Mouse (Mus musculus) heart, adult 9 months (tissue): ENCODE measurements at regions not wholly inside any gene's neighbourhood (a gene's known extent, or its start where the extent isn't known, plus 50 kb on each side); places are given as distances from the start of the nearest gene placed in this dataset.

Source experiments
- DNase-seq, 2 experiments: peaks; one replicate each; pipeline ENCODE4 v3.0.0; 2022; ENCODE audit warnings: low spot score in 2 of 2

- no peak for DNase-seq
Measured at GRCm38 (mm10) chr15:57187840-57188457, 289.5 kb downstream of the Slc22a22 start.

- no peak for DNase-seq
Measured at GRCm38 (mm10) chr15:57179138-57179537, 298.3 kb downstream of the Slc22a22 start.

DNA sequence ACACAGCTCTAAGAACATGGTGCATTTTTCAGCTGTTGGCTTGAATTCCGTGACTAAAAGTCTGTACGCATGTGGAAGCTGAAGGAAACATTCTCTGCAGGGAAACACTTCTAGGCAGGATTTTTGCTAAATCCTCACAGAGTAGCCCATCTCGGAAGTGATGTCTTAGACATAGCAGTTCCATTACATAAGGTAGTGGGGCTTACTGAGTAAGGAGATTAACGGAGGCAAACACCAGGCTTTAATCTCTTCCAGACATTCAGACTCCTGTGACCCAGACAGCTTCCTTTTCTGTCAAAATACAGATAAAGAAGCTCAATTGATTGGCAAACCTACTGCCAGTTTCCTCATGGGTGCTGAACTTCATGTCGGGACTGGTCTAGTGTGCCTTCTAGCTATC is 304.7 kb downstream of the Slc22a22 start:
- peak in 1 of 2 experiments; percentile 1 for DNase-seq

DNA sequence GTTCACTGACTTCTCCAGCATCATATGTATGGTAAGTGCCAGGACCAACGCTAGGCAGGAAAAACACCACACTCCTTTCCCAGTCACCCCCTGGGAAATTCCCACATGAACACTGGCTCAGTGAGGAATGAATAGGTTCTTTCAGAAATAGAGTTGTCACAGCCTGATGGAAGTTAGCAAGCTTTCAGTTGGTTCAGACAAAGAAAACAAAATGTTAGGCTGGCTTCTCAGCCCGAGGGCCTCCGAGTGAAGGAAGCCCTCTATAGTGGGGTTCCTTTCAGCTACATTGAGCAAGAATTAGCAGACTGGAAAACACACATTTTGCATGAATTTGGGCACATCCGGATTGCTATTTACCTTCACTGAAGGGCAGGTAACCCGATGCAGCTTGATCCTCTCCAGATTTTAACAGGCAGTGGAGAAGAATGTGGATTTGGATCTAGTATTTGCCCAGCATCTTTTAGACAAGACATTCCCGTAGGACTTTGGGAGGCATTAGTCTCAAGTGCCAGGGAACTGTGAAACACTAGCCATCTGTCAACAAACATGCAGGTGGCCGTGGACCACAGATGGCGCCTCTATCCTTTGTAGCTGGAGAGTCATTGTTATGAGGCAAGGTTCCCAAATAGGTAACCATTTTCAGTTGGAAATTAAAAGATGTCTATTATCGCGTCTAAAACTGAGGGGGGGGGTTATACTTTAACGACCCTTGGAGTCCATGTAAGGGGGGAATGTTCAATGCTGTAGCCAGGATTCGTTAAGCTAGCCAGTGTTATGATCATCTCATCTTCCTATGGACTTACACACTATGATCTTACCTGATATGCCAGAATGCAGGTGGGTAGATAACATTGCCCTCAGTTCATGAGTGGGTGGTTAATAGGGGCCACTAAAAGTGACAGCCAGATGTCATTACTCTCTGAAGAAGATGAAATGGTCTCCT is 314.8 kb downstream of the Slc22a22 start:
- DNase-seq, result no peak

DNA sequence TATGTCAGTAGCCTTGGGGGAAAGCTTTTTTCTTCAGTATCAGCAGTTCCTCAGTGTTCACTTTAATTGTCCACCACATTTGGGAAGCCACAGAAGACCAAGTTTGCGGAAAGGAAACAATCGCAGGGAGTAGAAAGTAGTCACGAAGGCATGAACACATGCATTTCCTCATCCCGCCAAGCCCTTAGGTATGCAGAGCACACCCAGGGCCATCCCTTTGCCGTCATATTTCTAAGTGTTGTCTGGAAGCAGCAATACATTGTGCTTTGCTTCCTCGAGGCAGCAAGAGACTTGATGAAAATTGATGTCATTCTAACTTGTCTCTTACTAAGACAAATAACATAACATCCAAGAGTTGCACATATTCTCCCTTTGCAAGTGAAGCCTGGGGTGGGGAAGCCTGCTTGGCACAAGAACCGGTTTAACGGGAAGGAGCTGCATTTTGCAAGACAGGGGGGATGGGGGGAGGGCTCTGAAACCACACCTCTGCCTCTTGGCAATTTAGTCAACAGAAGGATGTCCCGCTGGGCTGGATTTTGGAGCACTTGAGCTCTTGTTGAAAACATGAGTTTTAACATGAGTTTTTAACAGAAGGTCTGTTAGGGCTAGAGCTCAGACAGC is 337.2 kb downstream of the Slc22a22 start:
- peak; percentile 1 to 17 for DNase-seq

- DNase-seq, result no peak
Measured at GRCm38 (mm10) chr15:57104711-57105110, 372.7 kb downstream of the Slc22a22 start.

DNA sequence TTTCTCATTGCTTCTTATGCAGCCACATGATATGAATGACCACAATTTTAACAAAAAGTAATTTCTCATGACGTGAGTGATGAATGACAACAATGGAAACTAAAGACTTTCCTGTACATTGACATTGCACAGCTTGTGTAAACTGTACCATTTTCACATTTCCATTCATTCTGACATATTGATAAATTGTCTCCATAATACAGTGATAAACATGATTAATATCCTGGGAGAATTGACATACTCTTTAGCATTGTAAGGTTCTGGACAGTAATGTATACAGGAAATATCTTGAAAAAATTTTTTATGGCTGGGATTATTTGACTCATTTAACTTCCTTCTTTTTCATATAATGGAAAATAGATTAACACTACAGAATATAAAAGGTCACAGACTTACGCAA is 380.1 kb downstream of the Slc22a22 start:
- DNase-seq, result no peak

DNA sequence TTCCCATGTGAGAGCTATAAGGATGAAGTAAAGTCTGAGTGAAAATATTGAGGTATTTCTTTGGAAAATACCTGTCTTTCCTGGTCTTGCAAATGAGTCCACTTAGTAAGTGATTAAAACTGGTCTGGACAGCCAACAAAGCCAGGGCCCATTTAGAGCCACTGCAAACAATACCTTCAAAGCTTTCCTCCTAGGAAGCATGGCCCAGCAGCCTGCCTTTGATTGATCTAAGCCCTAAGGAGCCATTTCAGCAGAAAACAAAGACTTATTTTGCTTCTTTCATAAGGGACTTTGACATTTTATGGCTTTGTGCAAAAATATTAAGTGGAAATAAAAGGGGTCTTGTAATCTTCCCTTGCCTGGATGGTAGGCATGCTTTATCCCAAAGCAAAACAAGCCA is 397.6 kb downstream of the Slc22a22 start:
- DNase-seq, result no peak

DNA sequence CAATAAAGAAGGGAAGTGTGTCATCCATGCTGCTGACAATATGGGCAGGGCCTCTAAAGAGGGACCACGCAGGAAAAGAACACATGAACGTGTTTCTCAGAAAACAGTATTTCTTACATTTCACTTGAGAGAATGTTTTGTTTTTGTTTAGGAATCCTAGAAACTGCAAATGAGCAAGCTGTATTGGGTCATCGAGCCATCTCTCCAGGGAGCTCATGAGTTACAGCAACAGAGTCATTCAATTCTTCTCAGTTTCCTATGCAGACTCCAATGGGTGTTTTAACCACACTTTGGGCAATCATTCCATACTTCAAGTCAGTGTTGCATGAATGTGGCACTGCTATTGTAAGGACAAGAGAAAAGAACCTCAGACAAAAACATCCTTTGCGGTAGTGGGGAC is 403.6 kb downstream of the Slc22a22 start:
- peak in 1 of 2 experiments; percentile 0 for DNase-seq

- DNase-seq, result no peak
Measured at GRCm38 (mm10) chr15:57061502-57061901, 415.9 kb downstream of the Slc22a22 start.

- no peak for DNase-seq
Measured at GRCm38 (mm10) chr15:57059550-57060195, 417.8 kb downstream of the Slc22a22 start.

GRCm38 (mm10) chr15:57052287-57052686 is 425.1 kb downstream of the Slc22a22 start:
- no peak for DNase-seq

DNA sequence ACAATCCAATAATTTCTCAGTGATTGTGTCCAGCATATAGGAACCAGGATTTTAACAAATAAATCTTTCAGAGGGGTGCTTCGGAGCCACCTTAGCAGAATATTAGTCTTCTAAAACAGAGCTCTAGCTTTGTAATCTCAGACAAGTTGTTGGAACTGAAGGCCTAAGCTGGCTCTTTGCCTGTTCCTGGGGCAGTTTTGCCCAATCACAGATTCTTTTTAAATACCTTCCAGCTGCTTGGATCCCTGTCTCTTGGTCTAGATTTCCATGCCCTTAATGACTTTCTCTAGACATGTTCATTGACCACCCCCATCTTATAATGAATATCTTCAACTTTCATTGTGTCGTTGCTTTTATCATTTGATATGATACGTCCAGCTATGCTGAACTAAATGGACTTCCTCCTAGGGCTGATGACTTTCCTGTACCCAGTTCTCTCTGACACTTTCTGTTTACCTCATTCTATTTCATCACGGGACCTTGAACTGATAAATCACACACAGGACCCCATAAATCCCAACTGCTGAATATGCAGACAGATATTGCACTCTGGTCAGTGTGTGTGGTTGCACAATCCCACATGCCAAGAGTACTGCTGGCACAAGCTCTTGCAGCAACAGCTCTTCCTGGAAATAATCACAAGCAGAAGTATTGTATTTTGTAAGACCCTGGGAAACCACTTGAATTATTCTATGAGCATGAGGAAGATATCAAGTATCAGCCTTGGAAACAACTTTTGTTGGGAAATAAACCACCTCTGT is 440.4 kb downstream of the Slc22a22 start:
- DNase-seq, result no peak

GRCm38 (mm10) chr15:57033012-57033411 is 444.4 kb downstream of the Slc22a22 start:
- DNase-seq, result no peak
